Mouse (Mus musculus) common myeloid progenitor, adult 5-6 weeks (primary cell): ENCODE data around the gene Olfr353. TPM values are rescaled to one million over a fixed set of nuclear protein-coding genes. Genes with fewer than 3 reads are reported as not detected.

Source experiments
- ATAC-seq: replicated peaks from 2 replicates; pipeline ENCODE4 v1.8.0; 2016; ENCODE audit warnings: low read depth, mild to moderate bottlenecking, moderate TSS enrichment, inconsistent platforms; ENCODE audit not compliant: poor library complexity, severe bottlenecking
- total RNA-seq: library from RNA; stranded (forward); fragments of 200-1000, 187-1606 nt; gene quantifications from 2 replicates; pipeline ENCODE4 v1.2.3, GENCODE M21; 2017

The Olfr353 gene
- total RNA-seq = not detected in 2 replicates

GRCm38 (mm10) chr2:36892836-36893235 lies at the start of gene Olfr353:
Gene Olfr353 (minus strand): TSS chr2:36892936.
- ATAC-seq = no peak

GRCm38 (mm10) chr2:36936821-36937220 lies 44.1 kb upstream of the Olfr353 start, which contains the start of gene Olfr356:
Gene Olfr356 (plus strand): TSS chr2:36937121.
- no peak for ATAC-seq

- no peak for ATAC-seq
These were observed 36.1 kb upstream of the Olfr353 start, which contains the start of gene Olfr355 for GRCm38 (mm10) chr2:36928797-36929196. Gene Olfr355 (minus strand): TSS chr2:36928897.

- no peak for ATAC-seq
These were observed 12.6 kb upstream of the Olfr353 start, which contains the start of gene Olfr354 for GRCm38 (mm10) chr2:36905380-36905779. Gene Olfr354 (plus strand): TSS chr2:36905680.

- ATAC-seq = no peak
These were observed 4.4 kb upstream of the Olfr353 start for GRCm38 (mm10) chr2:36897114-36897513.

- no peak for ATAC-seq
These were observed 24.6 kb downstream of the Olfr353 start, which contains the start of gene Olfr352 for GRCm38 (mm10) chr2:36868160-36868559. Gene Olfr352 (plus strand): TSS chr2:36868460.

- ATAC-seq = no peak
These were observed 30.2 kb downstream of the Olfr353 start, which contains the start of gene Olfr351 for GRCm38 (mm10) chr2:36862560-36862959. Gene Olfr351 (minus strand): TSS chr2:36862660.

- no peak for ATAC-seq
These were observed 46.7 kb downstream of the Olfr353 start, which contains the start of gene Olfr350 for GRCm38 (mm10) chr2:36846010-36846409. Gene Olfr350 (plus strand): TSS chr2:36846310.

Other genes with a start within 250 kb of the Olfr353 start
- not detected in 2 replicates for gene Olfr346, start 207.1 kb downstream of the Olfr353 start, total RNA-seq
- not detected in 2 replicates for gene Olfr347, start 161.0 kb downstream of the Olfr353 start, total RNA-seq
- not detected in 2 replicates for gene Olfr348, start 108.7 kb downstream of the Olfr353 start, total RNA-seq
- not detected in 2 replicates for gene Olfr50, start 102.4 kb downstream of the Olfr353 start, total RNA-seq
- gene Olfr3, start 75.9 kb downstream of the Olfr353 start, total RNA-seq = not detected in 2 replicates
- gene Olfr350, start 46.6 kb downstream of the Olfr353 start, total RNA-seq = not detected in 2 replicates
- not detected in 2 replicates for gene Olfr351, start 30.3 kb downstream of the Olfr353 start, total RNA-seq
- not detected in 2 replicates for gene Olfr352, start 24.5 kb downstream of the Olfr353 start, total RNA-seq
- not detected in 2 replicates for gene Olfr354, start 12.7 kb upstream of the Olfr353 start, total RNA-seq
- gene Olfr355, start 36.0 kb upstream of the Olfr353 start, total RNA-seq = not detected in 2 replicates
- not detected in 2 replicates for gene Olfr356, start 44.2 kb upstream of the Olfr353 start, total RNA-seq
- not detected in 2 replicates for gene Olfr357, start 100.9 kb upstream of the Olfr353 start, total RNA-seq
- not detected in 2 replicates for gene Olfr358, start 116.4 kb upstream of the Olfr353 start, total RNA-seq
- gene Olfr360, start 172.8 kb upstream of the Olfr353 start, total RNA-seq = not detected in 2 replicates
- not detected in 2 replicates for gene Olfr361, start 196.4 kb upstream of the Olfr353 start, total RNA-seq
- not detected in 2 replicates for gene Olfr362, start 225.0 kb upstream of the Olfr353 start, total RNA-seq
- not detected in 2 replicates for gene Olfr364-ps1, start 246.4 kb upstream of the Olfr353 start, total RNA-seq